Mouse (Mus musculus) embryo, embryonic 11.5 days (tissue): Measurements from ENCODE around the gene Cd1d1.

Experiments
- DNase-seq: peaks from one replicate; pipeline ENCODE4 v3.0.0-alpha.2; 2012; ENCODE audit warnings: low read depth, low spot score

Gene Cd1d1

GRCm38 (mm10) chr3:86961395-86961669 lies 37.9 kb downstream of the Cd1d1 start:
- DNase-seq, result no peak

GRCm38 (mm10) chr3:86960656-86961394 lies 38.4 kb downstream of the Cd1d1 start:
- DNase-seq, result no peak

- DNase-seq, result no peak
Observed at GRCm38 (mm10) chr3:86959088-86959487, 40.2 kb downstream of the Cd1d1 start.

- DNase-seq, result no peak
Observed at GRCm38 (mm10) chr3:86955376-86955775, 43.9 kb downstream of the Cd1d1 start.

GRCm38 (mm10) chr3:86954521-86954920 lies 44.7 kb downstream of the Cd1d1 start:
- no peak for DNase-seq

GRCm38 (mm10) chr3:86953819-86954218 lies 45.4 kb downstream of the Cd1d1 start:
- no peak for DNase-seq

- DNase-seq, result no peak
Observed at GRCm38 (mm10) chr3:86950652-86951051, 48.6 kb downstream of the Cd1d1 start.
